Mouse (Mus musculus) adrenal gland, postnatal 10 days (tissue): Measurements from ENCODE around the gene Pbx4. TPM values are rescaled to one million over a fixed set of nuclear protein-coding genes. Genes with fewer than 3 reads are reported as not detected.

ENCODE experiments used
- DNase-seq: peaks from one replicate; pipeline ENCODE4 v3.0.0; 2021; ENCODE audit warnings: mixed read lengths
- total RNA-seq, 2 experiments: library from RNA; stranded (reverse); gene quantifications; 2 replicates each; pipeline ENCODE4 v1.2.3; 2021

Pbx4 gene
- total RNA-seq, 2 experiments from 2014 or later: 1.2 to 1.7 TPM

DNA sequence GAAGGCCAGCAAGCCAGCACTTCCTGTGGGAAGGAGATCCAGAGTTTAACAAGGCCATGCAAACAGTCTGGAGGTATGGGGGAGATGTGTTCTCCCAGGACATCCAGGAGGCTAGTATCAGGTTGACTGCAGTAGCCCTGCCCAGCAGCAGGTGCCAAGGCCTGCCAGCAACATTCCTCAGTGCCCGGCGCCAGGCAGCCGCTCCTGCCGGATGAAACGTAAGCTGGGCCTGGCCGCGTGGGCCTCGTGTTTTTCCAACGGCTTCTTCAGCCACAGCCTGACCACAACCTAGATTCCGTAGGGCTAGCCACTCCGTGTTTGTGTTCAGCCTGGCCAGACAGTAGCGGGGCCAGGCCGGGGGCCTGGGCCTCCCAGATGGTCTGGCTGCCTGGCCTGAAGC lies 42.4 kb downstream of the Pbx4 start:
- DNase-seq: no peak

DNA sequence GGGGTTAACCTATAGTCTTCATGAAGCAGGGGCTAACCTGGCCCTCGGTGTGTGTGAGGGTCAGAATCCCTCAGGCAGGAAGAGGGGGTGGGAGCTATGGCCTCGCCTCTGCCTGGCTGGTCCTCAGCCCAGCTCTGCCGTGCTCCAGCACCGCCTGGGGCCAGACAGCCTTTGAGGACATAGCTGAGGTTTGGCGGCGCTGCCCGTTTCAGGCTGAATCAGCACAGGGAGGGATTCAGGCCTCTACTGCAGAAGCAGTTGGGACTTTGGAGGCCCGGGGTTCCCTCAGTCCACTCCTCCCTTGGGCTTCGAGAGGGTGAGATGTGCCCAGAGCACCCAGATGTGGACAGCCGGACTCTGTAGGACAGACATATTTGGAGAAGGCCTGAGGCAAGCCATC lies 43.8 kb downstream of the Pbx4 start:
- DNase-seq: no peak

DNA sequence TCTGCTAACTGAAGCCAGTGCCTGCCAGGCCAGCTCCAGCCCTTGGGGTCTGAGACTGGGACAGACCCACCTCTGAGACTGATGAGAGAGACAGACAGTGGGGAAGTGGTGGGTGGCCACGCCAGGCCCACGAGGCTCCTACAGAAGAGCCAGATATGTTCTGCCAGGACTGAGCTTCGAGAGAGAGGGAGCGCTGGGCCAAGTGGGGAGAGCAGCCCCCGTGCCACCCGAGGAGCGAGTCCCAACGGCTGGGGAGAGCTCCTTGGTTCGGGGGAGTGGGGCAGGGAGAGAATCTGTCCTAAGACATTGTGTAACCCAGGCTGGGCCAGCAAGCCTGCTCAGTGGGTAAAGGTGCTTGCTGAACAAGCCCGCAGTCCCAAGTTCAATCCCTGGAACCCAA lies 44.7 kb downstream of the Pbx4 start:
- DNase-seq: no peak

DNA sequence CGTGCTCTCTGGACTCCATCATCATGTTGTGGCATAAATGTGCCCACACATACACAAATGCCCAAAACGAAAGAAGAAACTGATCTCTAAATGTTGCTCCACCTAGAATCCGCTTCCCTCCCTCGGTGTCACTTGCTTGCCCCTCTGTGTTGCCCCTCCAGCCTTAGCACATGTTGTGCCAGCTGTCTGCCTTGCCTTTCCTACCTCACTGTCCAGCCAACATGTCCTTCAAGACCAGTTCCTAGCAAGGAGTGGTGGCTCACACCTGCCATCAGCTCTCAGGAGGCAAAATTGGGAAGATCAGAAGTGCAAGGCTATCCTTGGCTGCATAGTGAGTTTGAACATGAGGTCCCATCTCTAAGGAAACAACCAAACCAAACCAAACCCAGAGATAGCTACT lies 45.1 kb downstream of the Pbx4 start:
- no peak for DNase-seq

DNA sequence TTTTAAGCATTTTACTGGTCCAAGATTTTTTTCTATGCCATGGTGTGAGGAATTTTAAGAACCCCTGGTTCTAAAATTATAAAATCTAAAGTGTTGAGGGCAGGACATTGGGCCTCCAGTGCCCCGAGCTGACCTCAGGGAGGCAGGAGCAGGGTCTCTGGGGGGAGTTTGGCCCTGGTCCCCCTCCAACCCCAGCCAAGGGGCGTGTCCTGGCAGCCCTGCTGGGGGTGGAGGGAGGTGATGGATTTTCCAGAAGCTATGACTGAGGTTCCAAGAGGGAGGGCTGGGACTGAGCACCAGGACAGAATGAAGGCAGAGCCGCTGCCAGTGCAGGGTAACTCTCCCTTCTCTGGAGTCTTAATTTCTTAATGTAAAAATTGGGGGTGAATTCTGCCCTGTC lies 45.7 kb downstream of the Pbx4 start:
- no peak for DNase-seq

DNA sequence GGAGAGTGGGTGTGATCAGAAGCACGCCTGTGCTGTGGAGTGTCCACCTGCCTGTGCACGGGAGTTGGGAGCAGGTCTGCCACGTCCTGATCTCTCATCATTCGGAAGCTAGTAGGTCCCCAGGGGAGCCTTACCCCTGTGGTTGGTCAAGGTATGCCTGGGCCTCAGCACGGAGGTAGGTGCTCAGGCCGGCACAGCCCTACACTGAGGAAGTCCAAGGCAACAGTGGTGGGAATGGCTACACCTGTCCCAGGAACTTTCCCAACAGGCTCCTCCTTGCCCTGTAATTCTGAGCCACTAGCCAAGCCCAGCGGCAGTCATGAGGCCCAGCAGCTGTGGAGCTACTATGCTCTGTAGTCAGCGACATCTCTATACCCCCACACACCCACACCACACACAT lies 47.4 kb downstream of the Pbx4 start:
- DNase-seq: no peak

DNA sequence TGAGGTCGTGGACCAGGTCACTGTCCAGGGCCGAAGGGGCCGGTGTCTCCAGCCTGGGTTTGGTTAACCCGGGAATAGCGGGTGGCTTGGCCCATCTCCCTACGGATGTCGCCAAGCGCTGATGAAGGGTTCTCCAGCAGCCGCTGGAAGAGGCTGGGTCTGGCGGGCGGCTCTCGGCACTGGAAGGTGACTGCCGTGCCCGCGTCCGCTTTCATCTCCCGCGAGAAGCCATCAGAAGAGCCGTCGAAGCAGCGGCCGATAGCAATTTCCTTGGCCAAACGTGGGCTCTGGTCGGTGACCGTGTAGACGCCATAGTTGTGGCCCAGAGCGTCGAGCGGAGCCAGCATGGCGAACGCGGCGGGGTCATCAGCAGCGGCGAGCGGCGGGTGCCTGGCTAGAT lies 48.5 kb downstream of the Pbx4 start:
- no peak for DNase-seq

DNA sequence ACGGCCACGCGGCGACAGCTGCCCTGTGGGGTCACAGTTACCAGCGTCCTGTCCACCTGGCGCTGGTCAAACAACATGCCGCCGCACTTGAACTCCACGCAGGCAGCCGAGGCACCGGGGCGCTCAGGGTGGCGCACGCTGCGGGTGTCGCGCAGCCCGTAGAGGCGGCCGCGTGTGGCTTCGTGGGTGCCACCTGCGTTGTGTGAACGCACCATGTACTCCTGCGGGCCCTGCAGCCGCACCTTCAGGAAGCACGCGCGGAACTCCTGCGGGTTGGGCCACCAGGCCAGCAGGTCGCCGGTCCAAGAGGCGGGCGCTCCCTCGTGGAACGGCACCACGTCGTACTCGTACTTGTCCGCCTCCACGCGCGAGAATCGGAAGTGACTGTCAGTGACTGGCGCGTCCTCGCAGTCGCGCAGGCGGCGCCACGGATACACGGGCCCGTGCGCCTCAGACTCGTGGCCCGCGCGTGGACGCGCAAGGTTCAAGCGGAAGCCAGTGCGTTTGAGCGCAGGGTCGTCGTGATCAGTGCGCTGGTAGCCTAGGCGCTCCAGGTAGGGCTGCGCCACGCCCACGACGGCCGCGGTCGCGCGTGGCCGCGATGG lies 49.1 kb downstream of the Pbx4 start:
- no peak for DNase-seq

DNA sequence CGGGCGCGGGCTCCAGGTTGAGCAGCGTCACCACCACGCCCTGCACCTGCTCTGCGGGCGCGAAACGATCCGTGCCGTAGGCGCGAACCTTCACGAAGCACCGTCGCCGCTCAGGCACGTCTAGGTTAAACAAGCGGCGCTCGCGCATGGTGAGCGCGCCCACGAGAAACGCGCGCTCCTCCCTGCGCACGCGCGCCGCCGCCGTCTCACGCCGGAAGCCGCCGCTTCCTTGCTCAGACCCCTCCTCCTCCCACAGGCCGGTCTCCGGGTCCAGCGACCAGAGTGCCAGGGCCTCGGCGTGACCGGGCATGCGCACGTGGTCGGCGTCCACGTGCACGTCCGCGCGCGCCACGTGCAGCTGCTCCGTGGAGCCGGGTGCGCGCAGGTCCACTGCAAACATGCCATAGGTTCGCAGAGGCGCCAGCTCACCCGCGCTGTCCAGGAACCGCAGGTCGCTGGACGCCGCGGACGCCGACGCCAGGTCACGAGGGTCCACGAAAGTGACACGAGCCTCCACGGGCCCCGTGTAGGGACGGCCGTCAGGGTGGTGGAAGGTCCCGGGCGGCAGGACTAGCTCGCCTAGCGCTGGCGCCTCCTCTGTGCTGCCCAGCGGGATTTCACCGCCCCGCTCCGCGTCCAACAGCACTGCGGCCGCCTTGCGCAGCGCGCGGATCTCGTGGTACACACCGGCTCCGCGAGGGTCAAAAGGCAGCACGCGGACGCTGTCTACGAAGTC lies 49.9 kb downstream of the Pbx4 start:
- DNase-seq: peak; percentile 67

DNA sequence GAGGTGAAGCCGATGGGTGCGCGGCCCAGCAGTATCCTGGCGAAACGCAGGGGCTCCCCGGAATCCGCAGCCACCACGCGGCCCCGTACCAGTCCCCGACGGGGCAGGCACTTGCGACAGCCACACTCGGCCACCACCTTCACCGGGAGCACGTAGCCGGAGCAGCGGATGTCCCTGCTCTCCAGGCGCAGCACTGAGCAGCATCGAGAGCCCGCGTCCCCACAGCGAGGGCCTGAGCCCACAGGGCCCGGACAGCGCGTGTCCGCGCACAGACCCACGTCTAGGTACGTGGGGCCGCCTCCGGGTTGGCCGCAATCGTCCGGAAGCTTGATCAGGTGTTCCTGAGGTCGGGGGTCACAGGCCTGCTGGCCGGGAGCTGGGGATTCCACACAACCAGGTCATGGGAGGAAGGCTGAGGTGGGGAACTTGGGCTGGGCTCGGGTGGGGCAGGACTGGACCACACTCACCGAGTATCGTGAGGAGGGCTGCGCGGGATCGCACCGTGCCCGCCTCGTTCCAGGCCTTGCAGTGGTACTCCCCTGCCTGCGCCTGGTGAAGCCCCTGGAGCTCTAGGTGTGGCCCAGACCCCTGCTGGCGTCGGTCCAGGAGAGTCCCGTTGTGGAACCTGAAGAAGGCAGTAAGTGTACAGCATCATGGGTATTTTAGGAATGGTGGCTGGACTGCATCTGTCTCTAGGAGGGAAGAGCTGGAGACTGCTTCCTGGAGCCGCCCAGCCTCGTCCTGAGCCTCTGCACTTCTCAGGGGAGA lies 50.7 kb downstream of the Pbx4 start:
- DNase-seq: no peak

DNA sequence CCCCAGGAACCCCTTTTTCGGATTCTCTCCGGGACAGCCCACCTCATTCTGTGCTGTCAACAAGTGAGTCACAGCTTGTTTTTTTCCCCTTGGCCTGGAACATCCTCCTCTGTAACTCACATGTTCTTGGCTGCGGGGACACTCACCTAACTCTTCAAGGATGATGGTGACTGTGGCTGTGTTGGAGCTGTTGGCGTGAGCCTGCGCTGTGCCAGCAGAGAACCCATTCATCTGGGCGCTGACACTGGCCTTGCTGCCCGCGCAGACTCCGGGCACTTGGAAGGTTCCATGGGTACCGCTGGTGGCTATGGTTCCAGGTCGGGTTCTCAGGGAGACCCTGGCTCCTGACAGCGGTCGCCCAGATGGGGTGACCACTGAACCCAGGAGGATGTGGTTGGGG lies 51.9 kb downstream of the Pbx4 start:
- peak; percentile 49 for DNase-seq

DNA sequence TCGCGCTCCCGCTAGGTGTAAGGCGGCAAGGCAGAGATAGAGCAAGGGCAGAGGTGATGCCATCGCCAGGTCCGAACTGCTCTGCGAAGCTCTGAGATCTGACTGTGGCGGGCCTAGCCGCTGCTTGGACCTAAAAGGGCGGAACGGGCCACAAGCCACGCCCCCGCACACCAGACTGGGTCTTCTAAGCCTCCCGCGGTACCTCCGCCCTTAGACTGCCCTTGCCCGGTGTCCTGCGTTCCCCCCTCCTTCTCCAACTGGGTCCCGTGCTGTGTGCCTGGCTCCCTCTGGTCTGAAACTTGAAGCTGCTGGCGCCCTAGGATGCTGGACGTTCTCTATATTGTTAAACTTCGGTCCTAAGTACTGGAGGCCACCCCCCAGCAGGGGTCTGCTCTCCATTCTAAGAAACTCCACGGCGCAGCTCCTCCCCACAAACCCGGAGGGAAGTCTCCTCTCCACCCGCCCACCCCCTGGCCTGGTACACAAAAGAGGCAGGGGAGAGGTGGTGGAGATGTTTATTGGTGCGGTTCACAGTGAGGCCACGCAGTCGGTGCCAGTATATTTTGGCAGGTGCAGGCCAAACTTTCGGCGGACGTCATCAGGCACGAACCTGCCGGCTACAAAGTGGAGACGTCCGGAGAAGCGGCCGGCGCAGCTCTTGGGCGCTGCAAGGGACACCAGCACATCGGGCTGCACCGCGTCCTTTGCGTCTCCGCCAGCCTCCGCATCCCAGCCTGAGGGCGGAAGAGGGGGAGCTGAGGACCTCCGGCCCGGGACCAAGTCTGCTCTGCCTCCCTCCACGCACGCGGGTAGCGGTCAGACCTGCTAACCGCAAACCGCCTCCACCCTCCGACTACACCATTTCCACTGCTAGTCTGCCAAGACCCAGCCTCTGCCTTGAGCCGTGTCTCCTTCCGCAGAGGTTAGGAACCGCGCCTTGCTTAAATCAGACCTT lies 55.3 kb downstream of the Pbx4 start, which contains the start of gene Cilp2:
Gene Cilp2, minus strand, starts transcription at position 399 of the 955 bp plus-strand sequence.
- no peak for DNase-seq

DNA sequence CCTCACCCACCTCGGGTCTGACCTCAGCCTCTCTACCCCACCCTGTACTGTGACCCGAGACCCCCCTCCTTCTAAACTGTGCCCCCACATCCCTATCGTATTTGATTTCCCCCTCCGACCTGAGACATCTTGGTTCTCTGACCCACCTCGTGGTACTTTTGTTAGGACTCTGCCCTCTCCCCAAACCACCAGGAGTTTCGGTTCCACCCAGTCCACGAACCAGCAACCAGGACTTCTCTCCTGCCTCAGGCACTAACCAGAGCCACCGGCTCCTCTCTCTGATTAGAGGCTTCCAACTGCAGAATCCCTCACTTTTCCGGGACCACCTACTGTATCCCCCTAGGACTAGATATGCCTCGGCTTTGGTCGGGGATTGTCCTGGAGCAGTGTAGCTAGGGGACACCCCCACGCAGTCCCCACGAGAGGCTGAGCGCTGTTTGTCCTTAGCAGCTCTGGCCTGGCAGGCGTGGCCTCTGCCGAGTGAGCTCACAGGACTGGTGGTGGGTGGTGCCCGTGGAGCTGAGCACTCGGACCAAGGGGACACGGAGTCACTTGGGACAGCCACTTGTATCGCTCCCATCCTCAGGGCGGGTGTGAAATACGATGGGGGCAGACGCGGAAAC lies 56.1 kb downstream of the Pbx4 start:
- no peak for DNase-seq

DNA sequence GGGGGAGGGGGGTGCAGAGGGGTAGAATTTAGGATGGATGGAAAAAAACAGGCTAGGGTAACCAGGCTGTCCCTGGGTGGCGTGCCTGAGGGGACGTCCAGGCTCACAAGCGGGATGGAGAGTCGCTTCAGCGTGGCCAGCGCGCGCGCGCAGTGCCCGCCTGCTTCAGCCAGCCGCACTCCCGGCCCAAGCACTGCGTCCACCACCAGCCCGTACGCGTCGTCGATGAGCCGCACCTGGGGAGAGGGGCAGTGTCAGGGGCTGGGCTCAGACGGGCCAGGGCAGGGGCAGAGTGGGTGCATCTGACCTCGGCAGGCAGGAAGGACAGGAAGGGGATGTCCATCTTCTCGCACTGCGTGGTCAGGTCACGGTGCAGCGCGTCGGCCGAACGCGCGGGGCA lies 56.6 kb downstream of the Pbx4 start:
- DNase-seq: no peak

DNA sequence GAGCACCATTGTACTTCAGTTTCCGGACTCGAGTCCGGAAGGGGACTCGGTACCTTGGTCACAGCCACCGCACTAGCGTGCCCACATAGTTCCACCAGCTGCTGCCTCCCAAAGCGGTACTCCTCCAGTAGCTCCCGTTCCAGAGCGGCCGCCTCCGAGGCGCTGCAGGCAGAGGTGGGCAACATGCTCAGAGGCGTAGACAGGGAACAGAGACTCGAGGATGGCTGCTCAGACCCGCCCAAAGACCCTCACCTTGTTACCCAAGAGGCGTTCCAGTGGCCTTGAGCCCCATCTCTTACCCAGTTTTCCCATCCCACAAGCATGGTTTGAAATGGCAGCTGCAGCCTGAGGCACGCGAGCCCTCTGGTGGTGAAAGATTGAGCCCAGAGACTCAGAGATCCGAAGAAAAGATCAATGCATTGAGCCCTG lies 58.5 kb downstream of the Pbx4 start:
- DNase-seq: peak; percentile 68

DNA sequence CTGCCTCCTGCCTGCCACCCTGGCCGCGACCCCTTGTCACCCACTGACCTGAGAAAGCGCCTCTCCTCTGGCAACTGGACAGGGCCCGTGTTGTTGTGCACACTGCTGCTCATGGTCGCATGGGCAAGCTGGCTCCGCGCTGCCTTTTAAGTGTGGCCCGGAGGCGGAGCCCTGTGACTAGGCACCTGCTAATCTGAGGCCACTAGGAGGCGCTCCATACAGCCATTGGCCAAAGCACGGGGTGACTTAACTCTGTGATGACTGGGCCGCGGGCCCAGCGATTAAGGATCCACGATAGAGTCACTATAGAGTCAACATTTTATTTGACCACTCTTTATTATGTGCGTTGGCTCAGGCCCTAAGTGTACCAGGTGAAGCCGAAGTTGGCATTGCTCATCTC lies 61.6 kb downstream of the Pbx4 start:
- peak; percentile 69 for DNase-seq

DNA sequence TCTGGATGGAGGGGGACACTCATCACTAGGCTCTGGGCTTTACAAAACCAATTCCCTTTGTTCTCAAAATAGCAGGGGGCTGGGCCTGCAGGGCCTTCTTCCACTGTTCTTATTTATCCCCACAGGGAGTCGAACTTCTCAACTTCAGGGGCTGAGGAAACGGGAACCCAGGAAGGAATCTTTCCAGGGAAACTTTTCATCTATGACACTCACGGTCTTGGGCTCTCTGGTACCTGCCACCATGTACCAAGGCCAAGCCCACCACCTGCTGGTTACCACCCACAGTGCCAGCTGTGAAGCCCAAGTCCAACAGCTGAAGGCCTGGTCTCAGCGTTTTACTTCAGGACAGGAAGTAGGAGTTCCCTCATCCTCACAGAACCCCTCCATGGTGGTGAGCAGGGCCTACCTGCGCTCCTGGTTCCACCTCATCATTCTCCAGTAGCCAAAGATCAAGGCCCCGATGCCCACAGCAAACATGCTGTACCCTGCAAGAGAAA lies 62.6 kb downstream of the Pbx4 start:
- DNase-seq: no peak

DNA sequence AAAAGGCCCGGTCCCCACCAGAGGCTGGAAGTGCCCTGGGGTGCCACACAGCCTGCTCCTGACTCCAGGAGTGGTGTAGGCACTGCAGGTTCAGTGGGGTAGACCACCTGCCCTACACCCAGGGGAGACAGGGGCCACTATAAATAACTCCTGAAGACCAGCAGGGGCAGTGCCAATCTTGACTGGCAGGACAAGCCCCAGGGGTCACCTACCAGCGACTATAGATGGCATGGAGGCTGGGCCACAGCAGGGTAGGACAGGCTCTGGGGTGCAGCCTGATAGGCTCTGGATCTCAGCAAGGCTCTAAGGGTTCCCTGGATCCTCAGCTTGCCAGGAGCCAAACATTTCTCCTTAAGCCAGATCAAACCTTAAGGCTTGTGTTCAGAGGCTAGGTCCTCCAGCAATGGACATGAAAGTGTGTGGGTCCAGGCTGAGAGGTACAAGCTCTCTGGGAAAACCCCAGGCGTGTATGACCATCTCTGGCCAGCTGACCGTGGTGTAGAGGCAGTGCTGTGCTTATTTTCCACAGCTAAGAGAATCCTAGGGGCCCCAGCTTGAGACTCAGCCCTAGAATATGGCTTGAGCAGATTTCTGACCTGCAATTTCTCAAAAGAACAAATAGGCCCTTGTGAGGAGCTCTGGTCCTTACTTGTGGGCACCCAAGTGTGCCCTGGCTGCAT lies 63.6 kb downstream of the Pbx4 start:
- DNase-seq: no peak

DNA sequence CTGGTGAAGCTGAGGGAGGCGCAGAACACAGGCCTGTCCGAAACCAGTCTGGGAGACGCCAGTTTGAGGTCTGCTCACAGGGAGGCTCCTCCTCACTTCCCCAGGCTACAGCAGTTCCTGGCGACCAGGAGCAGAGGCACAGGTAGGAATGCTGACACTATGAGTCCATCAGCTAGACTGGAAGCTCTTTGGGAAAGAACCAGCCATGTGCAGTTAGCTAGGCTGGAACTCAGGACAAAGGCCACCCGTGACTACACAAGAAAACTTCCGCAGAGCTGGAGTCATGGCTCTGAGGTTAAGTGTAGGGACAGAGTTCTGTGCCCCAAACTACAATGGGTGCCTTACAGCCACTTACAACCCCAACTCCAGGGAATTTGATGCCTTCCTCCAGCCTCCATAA lies 65.6 kb downstream of the Pbx4 start:
- DNase-seq: no peak

DNA sequence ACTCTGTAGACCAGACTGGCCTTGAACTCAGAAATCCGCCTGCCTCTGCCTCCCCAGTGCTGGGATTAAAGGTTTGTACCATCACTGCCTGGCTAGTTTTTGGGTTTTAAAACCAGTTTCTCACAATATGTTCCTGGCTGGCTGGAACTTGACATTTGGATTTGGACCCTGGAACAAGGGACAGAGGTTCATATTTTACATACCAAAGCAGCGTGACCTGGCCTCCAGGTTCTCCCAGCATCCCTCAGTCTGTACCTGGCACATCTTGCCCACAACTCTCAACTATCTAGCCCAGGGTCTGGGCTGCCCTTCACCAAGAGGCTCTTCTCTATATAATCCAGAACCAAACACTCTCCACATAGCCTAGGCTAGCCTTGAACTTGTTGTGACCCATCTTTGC lies 67.6 kb downstream of the Pbx4 start:
- no peak for DNase-seq

DNA sequence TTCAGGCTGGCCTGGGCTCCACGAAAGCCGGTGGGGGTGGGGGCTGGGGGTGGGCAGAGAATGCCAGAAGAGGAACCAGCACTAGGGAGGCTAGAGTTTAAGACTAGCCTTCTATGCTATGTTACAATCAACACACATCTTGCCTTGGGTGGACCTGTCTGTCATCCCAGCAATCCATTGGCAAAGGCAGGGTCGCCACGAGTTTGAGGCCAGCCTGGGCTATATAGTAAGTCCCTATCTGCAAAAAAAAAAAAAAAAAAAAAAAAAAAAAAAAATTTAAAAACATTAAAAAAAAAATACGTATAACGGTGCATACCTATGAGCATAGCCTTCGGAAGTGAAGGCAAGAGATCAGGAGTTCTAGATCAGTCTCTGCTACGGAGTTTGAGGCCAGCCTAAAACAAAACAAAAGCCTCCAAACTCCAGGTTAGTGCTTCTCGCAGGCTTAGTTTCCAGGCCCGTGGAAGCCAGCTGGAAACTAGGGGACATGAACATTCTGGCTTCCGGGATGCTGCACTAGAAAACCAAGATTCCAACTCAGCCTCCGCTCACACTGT lies 68.7 kb downstream of the Pbx4 start:
- DNase-seq: no peak
